Mouse (Mus musculus) C2C12 (cell line): ENCODE results near the gene Rnasek. TPM values are rescaled to one million over a fixed set of nuclear protein-coding genes. Genes with fewer than 3 reads are reported as not detected.

Source experiments
- H3K27me3 ChIP-seq: one replicate; pipeline ENCODE4 v1.6.1; 2011; ENCODE audit not compliant: control insufficient read depth, insufficient read depth, insufficient read length
- H3K36me3 ChIP-seq: one replicate; pipeline ENCODE4 v1.6.1; 2011; ENCODE audit not compliant: control insufficient read depth, insufficient read depth
- H3K4me3 ChIP-seq: one replicate; pipeline ENCODE4 v1.5.1; 2011; ENCODE audit warnings: mild to moderate bottlenecking, control low read depth; ENCODE audit not compliant: poor library complexity, insufficient read depth, severe bottlenecking
- H3K79me2 ChIP-seq: one replicate; pipeline ENCODE4 v1.6.1; 2011; ENCODE audit not compliant: control insufficient read depth, insufficient read depth
- H3K79me3 ChIP-seq: one replicate; pipeline ENCODE4 v1.6.1; 2011; ENCODE audit warnings: low read depth, control low read depth
- H3ac ChIP-seq: one replicate; pipeline ENCODE3; 2011; ENCODE audit warnings: low read depth; ENCODE audit not compliant: control insufficient read depth, insufficient read length
- CEBPB ChIP-seq: IDR thresholded peaks from one replicate; pipeline ENCODE4 v1.6.1; 2011; ENCODE audit warnings: low read depth, mild to moderate bottlenecking, control low read depth, moderate library complexity
- CTCF ChIP-seq: IDR thresholded peaks from one replicate; pipeline ENCODE4 v1.5.1; 2011; ENCODE audit not compliant: control insufficient read depth, insufficient read depth, insufficient read length
- FOSL1 ChIP-seq: IDR thresholded peaks from one replicate; pipeline ENCODE4 v1.8.0; 2011; ENCODE audit warnings: mild to moderate bottlenecking, low read length; ENCODE audit not compliant: poor library complexity, insufficient read depth, severe bottlenecking
- MAX ChIP-seq: IDR thresholded peaks from one replicate; pipeline ENCODE4 v1.6.1; 2011; ENCODE audit warnings: mild to moderate bottlenecking, control low read depth
- MYOD1 ChIP-seq: IDR thresholded peaks from one replicate; pipeline ENCODE4 v1.6.1; 2011; ENCODE audit warnings: low read depth; ENCODE audit not compliant: control insufficient read depth, insufficient read length
- MYOG ChIP-seq: IDR thresholded peaks from one replicate; pipeline ENCODE4 v1.6.1; 2011; ENCODE audit not compliant: control insufficient read depth, insufficient read length; ENCODE audit errors: extremely low read depth
- USF1 ChIP-seq: IDR thresholded peaks from one replicate; pipeline ENCODE4 v1.6.1; 2011; ENCODE audit warnings: low read depth, mild to moderate bottlenecking, control low read depth, moderate library complexity
- microRNA-seq: library from miRNA; unstranded; fragments of <30 nt; microRNA quantifications from one replicate; pipeline ENCODE4, GENCODE M21; 2019; ENCODE audit warnings: borderline microRNAs expressed
- polyA plus RNA-seq: library from polyadenylated mRNA; unstranded; fragments of >200 nt; fragmentation: generic; extraction: Trizol; gene quantifications from one replicate; pipeline ENCODE4 v1.2.1, GENCODE M21; 2012; ENCODE audit warnings: missing spikeins

The Rnasek gene
- polyA plus RNA-seq, 1 experiment, result 300 TPM

GRCm38 (mm10) chr11:70193354-70194285 lies 46.0 kb downstream of the Rnasek start:
- H3ac ChIP-seq, result peak overlapping the region; percentile 19
- no peaks in the 10 kb centered on the region for H3K79me3 ChIP-seq
- no peaks in the 10 kb centered on the region for H3K79me2 ChIP-seq
- no peak overlapping the region for H3K4me3 ChIP-seq
- no peaks in the 10 kb centered on the region for H3K27me3 ChIP-seq
- TF ChIP-seq MAX (no peak), MYOD1 (peak; percentile 63), FOSL1 (peak; percentile 44), MYOG (no peak), CEBPB (peak; percentile 81), USF1 (no peak), CTCF (no peak)
- H3K36me3 ChIP-seq, result peaks cover 4% of the 10 kb centered on the region

GRCm38 (mm10) chr11:70192157-70192556 lies 47.5 kb downstream of the Rnasek start:
- peaks cover 4% of the 10 kb centered on the region for H3K36me3 ChIP-seq
- no peaks in the 10 kb centered on the region for H3K79me3 ChIP-seq
- TF ChIP-seq USF1, result no peak
- no peak for TF ChIP-seq MAX
- TF ChIP-seq MYOD1, result no peak
- no peak for TF ChIP-seq MYOG
- TF ChIP-seq CEBPB, result no peak
- TF ChIP-seq FOSL1, result no peak
- TF ChIP-seq CTCF, result no peak
- H3K27me3 ChIP-seq, result no peaks in the 10 kb centered on the region
- no peak overlapping the region for H3K4me3 ChIP-seq
- no peaks in the 10 kb centered on the region for H3K79me2 ChIP-seq
- H3ac ChIP-seq, result no peak overlapping the region

GRCm38 (mm10) chr11:70191188-70191587 lies 48.5 kb downstream of the Rnasek start:
- Histone ChIP-seq H3K4me3 (no peak overlapping the region), H3K79me3 (no peaks in the 10 kb centered on the region), H3K27me3 (no peaks in the 10 kb centered on the region), H3ac (no peak overlapping the region), H3K79me2 (no peaks in the 10 kb centered on the region), H3K36me3 (peaks cover 4% of the 10 kb centered on the region)
- no peak for TF ChIP-seq MYOD1
- TF ChIP-seq MAX, result peak; percentile 62
- TF ChIP-seq CEBPB, result no peak
- TF ChIP-seq USF1, result peak; percentile 3
- no peak for TF ChIP-seq MYOG
- no peak for TF ChIP-seq CTCF
- TF ChIP-seq FOSL1, result peak; percentile 9

GRCm38 (mm10) chr11:70189319-70190134 lies 50.1 kb downstream of the Rnasek start:
- H3K79me2 ChIP-seq, result no peaks in the 10 kb centered on the region
- H3ac ChIP-seq, result peak overlapping the region; percentile 47
- H3K27me3 ChIP-seq, result no peaks in the 10 kb centered on the region
- H3K79me3 ChIP-seq, result no peaks in the 10 kb centered on the region
- H3K36me3 ChIP-seq, result no peaks in the 10 kb centered on the region
- TF ChIP-seq MYOG (no peak), CTCF (no peak), MYOD1 (peak; percentile 59), USF1 (peak; percentile 97), FOSL1 (peak; percentile 97), MAX (peak; percentile 67), CEBPB (peak; percentile 80)
- no peak overlapping the region for H3K4me3 ChIP-seq

Small RNAs within 50 kb of the gene (microRNA-seq; reads per million reads assigned to microRNA genes)
- gene Mir195a, result 1,341 reads per million, percentile 88 among the genes with 10 or more reads in this experiment
- not detected for gene Mir497
- gene Mir497b, result not detected

Other genes starting within 250 kb of the Rnasek start
- gene Gabarap, start 248.7 kb downstream of the Rnasek start, polyA plus RNA-seq, result 362 TPM
- gene Phf23, start 244.1 kb downstream of the Rnasek start, polyA plus RNA-seq, result 93.4 TPM
- gene Dvl2, start 239.2 kb downstream of the Rnasek start, polyA plus RNA-seq, result 36.4 TPM
- gene Acadvl, start 224.4 kb downstream of the Rnasek start, polyA plus RNA-seq, result 87.8 TPM
- 25.3 TPM for gene Dlg4, start 222.9 kb downstream of the Rnasek start, polyA plus RNA-seq
- gene Asgr1, start 185.8 kb downstream of the Rnasek start, polyA plus RNA-seq, result 4.0 TPM
- 1.3 TPM for gene Asgr2, start 147.2 kb downstream of the Rnasek start, polyA plus RNA-seq
- gene Mgl2, start 109.5 kb downstream of the Rnasek start, polyA plus RNA-seq, result 1.8 TPM
- 0.20 TPM for gene Clec10a, start 83.6 kb downstream of the Rnasek start, polyA plus RNA-seq
- 145 TPM for gene Slc16a11, start 27.1 kb downstream of the Rnasek start, polyA plus RNA-seq
- gene Slc16a13, start 18.8 kb downstream of the Rnasek start, polyA plus RNA-seq, result 22.0 TPM
- gene Bcl6b, start 10.0 kb downstream of the Rnasek start, polyA plus RNA-seq, result 9.3 TPM
- gene 0610010K14Rik, start 1.9 kb downstream of the Rnasek start, polyA plus RNA-seq, result 91.7 TPM
- 10.8 TPM for gene Gm21988, start within 50 bp of the Rnasek start, polyA plus RNA-seq
- gene Alox12, start 15.5 kb upstream of the Rnasek start, polyA plus RNA-seq, result 0.47 TPM
- gene Alox12e, start 82.8 kb upstream of the Rnasek start, polyA plus RNA-seq, result 0.04 TPM
- not detected for gene Alox15, start 112.2 kb upstream of the Rnasek start, polyA plus RNA-seq
- 40.6 TPM for gene Pelp1, start 170.2 kb upstream of the Rnasek start, polyA plus RNA-seq
- 27.6 TPM for gene Arrb2, start 192.8 kb upstream of the Rnasek start, polyA plus RNA-seq
- gene Med11, start 212.1 kb upstream of the Rnasek start, polyA plus RNA-seq, result 46.2 TPM
- gene Zmynd15, start 219.6 kb upstream of the Rnasek start, polyA plus RNA-seq, result 0.04 TPM
- gene Cxcl16, start 220.1 kb upstream of the Rnasek start, polyA plus RNA-seq, result 0.19 TPM